Mouse (Mus musculus) heart, adult 11 months (tissue): ENCODE measurements around the gene Prdm13.

Experiments
- DNase-seq: peaks from one replicate; pipeline ENCODE4 v3.0.0; 2022

The Prdm13 gene

DNA sequence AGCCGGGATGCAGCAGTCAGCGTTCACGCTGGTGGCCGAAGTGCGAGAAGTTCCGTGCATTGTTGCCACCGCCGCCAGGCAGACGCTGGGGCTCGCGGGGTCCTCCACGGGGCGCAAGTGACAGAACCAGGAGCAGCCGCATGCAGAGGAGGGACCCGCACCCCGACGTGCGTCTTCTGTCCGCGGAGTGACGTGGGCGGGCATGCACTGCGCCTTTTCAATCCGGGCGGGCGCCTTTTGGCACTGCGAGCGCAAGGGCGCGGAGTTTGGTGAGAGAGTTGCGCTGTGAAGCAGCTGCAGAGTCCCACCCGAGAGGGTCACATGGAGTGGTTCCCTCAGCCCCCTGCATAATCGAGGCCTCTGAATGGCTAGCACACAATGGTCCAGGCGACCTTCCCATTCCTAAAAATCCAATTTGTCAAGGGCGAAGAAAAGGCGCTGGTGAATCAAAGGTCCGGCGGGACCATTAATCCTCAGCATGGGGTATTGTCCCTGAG, at the start of gene Prdm13:
Gene Prdm13 (minus strand): TSS at position 369 of the 497 bp plus-strand sequence.
- no peak for DNase-seq

DNA sequence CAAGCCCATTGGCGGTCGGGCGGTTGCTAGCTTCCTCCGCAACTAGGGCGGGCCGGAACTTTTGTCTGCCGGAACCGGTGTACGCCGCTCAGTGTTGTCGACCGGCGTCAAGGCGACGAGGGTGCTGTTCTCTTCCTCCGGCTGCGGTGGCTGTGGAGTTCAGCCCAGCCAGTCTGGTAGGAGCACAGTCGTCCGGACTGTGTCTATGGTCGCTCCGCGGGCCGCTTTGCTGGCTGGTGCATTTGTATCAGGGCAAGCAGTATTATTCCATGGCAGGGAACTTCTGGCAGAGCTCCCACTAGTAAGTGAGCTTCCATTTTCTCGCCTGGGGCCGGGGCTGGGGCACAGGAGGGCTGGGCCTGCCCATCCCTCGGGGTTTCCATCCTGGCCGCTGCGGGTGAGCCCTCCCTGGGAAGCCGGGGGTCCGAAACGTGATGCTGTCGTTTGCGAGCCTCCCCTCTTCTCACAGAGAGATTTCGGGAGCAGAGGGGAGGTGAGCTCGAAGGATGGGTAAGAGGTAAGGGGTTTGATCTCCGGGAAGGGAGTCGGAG, 41.9 kb upstream of the Prdm13 start, which contains the start of gene Ccnc:
Gene Ccnc (plus strand): TSS at position 87 of the 551 bp plus-strand sequence.
- DNase-seq: peak; percentile 99

DNA sequence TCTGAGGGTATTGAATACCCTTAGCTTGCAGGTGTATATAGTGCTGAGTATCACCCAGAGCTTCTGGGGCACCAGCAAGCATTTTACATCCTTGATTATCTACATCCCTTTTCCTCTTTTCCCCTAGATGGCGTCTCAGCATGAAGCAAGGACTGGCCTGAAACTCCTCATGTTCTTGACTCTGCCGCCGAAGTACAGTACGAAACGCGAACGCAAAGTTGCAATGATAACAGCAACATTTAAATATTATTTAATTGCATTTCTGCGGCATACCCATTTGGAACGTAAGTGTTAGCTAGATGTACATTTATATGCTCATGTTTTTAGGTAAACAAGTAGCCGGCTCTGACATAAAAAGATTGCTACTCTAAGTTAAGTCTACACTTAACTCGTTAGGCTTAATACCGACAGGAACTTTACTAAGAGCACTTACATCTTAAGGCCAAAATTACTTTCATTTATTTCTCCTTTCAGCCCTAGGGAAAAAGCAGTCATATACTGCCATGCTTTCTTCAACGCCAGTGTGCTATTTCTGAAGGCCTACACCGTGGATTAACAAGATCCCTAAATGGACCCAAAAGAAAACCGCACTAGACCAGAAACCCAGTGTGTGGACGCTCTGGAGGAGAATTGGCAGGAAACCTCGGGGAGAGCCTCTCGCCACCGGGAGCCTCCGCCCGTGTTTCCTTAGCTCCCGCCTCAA, 41.3 kb upstream of the Prdm13 start:
- DNase-seq: peak; percentile 91

DNA sequence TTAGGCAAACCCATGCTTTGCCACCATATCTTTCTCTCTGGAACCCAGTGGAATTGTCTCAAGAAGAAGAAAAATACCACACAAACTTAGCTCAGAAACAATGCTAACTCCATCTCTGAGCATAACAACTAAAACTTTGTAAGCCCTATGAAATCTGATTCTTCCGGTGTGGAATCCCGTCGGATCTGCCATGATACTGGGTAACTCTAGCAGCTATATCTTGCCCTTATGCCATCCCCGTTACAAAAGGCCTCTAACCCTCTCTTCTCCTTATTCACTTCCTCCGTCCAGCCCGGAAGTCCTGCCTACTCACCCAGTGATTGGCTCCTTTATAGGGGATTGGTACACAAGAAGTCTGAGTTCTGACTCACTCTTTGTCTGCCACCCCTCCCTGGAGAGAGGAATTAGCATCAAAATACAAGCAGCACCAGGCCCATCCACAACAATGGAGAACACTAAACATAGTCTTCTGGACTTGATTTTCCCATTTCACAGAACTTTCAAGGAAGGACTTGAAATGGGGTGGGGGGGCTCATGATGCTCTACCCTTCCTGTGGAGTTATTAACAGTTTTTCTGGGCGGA, 37.1 kb upstream of the Prdm13 start:
- DNase-seq: no peak

DNA sequence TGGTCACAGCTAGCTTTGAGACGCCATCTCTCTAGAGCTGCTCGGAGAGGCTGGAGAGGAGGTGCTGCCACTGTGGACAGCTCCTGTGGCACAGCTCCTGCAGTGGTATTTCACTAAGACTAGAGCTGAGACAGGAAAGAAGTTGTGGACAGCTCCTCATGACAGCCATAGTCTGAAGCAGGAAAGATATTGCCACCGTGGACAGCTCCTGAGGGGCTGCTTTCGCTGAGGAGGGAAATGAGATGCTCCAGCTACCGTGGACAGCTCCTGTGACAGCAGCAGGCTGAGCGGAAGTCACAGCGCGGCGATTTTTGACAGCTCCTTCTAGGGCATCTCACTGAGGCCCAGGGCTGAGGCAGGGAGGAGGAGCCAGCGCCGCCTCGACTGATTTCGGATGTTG, 26.4 kb upstream of the Prdm13 start:
- DNase-seq: peak; percentile 95

DNA sequence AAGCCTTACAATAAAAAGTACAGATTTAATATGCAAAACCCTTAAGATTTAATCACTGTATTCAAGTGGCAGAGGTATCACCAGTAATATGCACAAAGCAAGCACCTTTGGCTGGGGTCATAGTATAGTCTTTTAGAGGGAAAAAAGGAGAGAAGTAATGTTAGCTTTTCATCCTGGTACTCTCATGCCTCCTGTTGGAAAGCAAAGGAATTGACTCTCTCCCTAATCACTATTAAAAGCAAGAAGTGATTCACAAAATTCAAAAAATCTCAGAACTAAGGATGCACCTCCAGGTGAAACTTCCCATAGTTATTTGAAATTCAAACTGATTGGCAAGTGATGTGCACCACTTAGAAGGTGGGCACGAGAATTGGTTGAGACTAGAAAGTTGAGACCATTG, 19.3 kb upstream of the Prdm13 start:
- no peak for DNase-seq

DNA sequence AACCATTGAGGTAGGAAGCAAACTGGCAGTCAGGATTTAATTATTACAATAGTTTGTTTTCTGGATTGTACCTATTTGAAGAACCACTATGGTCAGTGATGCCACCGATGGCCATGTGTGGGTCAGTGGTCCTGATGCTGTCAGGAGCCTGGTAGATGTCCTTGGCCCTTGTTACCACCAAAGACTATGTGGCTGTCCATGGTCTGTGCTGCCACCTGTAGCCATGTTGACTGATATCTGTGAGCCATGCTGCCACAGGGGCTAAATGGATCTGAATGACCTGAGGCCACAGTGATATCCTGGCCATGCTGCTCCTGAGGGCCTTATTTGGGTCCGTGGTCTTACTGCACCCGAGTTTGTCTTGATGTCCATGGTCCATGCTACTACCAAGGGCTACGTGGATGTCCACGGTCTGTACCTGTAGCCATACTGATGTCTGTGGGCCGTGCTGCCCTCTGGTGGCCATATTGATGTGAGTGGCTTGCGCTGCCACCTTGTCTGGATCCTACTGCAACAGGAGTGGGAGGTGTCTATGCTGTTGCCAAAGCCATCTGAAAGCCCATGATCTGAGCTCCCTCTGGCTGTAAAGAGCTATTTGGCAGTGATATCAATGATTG, 10.0 kb upstream of the Prdm13 start:
- DNase-seq: peak; percentile 89

DNA sequence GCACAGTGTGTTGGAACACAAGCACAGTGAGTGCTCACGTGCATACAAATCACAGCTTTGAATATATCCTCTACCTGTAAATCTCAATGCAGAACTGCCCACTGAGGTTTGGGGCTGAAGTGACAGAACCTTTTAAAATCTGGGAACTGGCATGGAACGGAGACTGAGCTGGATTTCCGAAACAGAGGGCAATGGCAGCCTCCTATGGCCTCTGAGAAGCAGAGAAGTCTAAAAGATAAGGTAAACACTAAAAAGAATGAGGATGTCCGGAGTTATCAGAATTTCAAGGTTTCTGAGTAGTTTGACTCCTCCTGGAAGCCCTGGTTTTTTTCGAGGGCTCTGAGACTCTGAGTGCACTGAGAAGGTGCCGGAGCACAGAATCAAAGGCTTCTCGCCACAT, 4.5 kb upstream of the Prdm13 start:
- DNase-seq: no peak

DNA sequence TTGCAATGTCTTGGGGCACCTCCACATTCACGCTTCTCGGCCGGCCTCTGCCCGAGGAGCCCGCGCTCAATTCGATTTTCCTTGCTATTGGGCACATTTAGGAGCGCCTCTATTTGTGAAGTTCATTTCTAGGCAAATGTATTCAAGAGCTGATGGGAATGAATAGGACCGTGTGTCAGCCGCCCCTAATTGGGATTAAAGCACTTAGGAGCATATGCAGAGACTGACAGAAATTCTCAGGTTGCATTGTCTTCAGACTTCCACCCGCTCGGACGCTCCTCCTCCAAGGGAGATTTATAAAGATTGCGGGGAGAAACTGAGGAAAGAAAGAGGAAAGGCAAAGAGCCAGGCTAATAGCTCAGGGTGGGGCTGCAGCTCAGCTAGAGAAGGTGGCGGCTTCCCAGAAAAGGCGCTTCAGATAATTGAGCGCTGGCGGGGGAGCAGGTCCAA, 3.8 kb upstream of the Prdm13 start:
- DNase-seq: peak; percentile 87

DNA sequence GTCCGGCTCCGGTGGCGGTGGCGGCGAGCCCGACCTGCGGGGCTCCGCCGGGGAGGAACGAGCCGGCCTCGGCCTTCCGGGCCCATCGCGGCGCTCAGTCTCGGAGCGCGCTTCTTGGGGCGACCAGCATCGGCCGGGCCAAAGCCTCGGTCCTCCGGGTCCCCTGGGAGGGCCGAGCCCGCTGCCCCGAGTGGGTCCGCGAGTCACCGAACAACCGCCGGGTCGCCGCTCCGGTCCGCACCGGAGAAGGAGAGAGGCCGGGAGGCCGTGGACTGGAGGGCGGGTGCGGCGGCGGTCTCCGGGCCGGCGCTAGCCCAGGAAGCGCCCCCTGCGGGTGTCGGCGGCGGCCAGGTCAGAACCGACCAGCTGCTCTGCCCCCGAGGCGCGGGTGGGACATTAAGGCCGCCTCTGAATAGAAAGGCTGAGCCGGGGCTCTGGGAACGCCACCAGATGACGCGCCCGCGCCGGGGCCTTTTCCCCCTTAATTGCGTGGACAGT, 3.0 kb upstream of the Prdm13 start:
- peak; percentile 88 for DNase-seq

DNA sequence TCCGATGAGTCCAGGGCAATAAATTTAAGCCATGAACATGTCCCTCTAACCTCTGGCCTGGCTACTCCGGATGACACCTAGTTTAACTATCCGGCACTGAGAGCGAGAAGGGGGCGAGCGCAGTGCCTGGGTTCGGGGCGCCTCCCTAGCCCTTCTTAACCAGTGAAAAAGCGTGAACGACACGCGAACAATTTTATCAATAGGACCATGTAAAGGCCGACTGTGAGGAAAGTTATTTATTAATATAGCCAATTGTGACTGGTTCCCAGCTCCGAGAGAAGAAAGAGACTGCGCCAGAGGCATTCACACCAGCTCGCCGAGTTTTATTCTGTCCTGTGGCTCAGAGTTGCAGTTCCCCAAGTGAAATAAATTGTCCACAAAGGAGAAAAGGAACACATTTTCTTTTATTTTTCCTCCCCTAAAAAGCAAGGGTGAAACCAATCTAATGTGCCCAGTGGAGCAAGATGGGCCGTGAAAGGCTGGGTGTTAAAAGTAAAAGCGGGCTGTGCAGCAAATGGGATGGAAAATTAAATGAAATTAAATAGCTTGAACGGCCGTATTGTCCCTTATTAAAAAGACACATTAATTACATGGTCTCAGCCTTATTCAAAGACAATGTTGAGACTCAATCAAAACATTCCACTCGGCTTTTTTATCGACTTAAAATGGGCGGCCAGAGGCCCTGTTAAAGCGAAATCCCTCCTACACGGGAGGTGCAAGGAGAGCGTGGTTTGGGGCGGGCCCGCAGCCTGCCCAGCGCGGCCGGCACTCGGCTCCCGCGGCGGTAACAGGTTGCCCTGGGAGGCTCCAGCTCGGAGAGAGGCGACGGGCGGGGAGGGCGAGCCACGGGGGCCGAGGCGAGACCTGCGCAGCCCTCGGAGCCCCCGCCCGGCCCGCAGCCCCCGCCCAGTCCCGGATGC, 2.3 kb upstream of the Prdm13 start:
- DNase-seq: peak; percentile 74

DNA sequence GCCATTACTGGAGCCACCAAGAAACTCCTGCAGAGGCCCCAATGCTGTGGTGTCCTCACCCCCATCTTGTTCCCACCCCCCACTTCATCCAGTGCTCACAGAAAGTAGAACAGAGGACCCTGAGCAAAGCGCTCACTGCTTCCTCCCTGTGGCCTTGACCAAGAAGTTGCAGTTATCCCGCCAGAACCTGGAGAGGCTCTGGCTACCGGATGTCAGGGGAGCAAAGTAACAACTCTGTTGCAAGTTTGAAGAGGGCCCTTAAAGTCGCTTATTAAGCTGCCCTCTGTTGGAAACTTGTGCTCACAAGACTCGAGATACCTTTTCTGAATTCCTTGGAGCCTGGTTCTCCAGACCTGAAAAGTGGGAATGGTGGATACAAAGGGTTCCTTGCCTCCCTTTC, 1.2 kb upstream of the Prdm13 start:
- DNase-seq: no peak

DNA sequence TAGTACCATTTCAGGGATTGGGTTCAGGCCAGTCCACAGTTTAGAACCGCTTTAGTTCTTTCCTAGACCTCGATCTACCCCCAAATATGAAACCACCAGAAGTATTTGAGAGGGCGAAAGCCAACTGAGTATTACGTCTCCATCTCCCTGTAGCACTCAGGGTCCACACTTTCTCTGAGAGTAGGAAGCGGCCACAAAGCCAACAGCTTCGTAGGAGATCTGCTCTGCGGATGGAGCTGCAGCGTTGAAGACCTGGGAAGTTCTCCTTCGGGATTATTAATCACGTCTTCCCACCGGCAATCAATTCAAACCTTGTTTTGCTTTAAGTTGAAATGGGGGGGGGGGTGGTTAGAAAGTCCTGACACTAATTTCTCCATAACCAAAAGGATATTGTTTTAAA, 653 bp upstream of the Prdm13 start:
- no peak for DNase-seq

DNA sequence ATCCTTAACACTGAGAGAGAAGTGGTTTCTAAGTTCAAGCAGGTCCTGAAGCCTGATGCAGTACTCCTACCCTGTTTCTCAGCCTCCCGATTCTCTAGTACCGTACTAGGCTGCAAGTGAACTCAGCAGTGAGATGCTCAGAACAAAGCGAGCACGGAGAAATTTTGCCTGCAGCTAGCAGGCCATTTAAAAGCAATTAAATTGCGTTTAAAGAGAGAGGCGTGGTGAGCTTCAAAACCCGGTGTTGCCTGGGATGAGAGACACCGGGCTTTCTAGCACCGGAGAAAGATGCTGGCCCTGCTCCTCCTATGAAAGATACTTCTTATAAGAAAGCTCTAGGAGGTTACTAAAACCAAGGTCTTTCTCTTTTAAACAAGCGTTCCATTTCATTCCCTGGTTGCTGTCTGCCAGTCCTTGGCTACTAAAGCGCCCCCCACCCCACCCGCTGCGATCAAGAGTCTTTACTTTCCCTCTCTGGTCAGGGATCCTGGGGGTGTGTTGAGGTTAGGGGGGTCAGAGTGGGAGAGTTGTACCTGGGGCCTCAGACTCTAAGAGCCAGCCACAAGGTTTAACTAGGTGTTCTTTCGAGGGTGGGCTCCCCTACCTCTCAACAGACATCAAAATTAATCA, 1.3 kb downstream of the Prdm13 start:
- DNase-seq: no peak

DNA sequence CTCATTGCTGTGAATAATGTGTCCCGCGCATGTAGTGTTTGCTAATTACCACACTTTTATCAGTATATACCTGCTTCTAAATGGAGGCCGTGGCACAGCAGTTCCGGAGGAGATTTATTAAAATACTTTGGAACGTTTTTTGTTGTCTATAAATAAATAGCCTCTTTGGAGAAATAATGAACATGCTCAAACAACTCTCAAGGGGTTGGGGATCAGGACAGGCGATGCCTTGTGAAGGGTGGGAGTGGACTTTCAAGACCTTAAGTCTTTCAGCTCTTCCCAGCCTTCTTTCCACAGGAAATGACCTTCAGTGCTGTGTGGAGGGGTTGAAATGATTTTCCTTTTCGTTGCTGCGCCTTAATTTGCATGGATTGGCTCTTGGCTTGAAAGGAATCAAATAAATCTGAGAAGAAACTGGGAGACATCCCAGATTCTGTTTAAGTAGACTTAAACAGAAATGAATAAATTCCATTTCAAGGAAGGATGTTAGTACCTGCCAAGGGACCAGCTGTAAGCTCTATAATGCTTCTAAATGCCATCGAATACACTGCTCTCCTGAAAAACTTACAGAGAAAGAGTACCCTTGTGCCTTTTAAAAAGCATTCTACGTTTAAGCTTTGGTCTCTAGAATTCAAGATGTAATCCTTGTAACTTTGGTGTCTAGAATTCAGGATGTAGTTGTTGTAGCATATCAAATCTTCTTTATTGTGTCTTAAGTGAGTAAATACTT, 3.2 kb downstream of the Prdm13 start:
- DNase-seq: no peak

DNA sequence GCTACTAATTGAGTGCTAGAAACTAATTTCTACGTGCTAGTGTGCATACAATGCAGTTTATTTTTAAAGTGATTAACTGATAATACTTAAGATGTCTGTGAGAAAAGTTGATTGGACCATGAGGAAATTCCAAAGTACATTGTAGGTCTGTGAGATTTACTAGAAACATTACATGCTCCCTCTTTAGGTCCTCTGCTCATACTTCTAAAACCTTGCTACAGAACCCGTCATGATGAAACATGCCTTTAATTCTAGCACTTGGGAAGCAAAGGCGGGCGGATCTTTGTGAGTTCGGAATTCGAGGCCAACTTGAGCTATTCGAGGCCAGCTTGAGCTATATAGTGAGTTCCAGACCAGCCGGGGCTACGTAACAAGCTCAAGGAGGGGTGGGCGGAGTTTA, 4.8 kb downstream of the Prdm13 start:
- no peak for DNase-seq

DNA sequence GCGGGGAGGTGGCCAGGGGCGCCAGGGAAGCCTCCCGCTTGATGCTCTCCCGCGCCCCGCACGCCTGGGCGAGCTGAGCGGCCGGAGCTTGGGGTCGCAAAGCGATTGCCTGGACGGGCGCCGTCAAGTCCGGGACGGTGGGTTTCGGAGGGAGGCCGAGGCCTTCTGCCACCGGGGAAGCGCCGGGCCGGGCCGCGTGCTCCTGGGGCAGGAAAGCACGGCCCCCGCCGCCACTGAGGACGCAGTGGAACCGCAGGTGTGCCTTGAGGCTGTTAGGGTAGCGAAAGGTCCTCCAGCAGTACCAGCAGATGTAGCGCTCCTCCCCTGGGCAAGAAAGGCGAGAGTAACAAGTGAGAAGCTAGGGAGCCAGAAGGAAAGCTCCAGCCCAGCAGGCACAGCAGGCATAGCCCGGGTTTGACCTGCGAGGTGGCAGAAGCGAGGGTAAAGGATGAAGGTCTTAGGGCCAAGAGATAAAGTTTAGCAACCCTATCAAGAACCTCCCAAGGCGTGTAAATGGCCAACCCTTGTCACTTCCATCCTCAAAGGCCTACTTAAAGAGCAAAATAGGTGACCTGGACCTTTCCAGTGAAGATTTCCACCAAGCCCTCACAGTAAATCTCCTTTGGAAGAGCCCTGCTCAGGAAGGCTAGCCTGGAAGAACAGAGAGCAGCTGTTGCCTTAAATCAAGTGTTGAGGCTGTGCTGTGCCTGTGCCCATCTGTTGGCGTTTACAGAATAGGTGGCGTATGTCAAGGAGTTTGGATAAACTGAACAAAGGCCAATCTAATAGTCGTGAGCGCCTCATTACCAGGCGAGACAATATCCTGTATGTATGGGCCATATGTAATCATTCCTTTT, 5.9 kb downstream of the Prdm13 start:
- DNase-seq: no peak

DNA sequence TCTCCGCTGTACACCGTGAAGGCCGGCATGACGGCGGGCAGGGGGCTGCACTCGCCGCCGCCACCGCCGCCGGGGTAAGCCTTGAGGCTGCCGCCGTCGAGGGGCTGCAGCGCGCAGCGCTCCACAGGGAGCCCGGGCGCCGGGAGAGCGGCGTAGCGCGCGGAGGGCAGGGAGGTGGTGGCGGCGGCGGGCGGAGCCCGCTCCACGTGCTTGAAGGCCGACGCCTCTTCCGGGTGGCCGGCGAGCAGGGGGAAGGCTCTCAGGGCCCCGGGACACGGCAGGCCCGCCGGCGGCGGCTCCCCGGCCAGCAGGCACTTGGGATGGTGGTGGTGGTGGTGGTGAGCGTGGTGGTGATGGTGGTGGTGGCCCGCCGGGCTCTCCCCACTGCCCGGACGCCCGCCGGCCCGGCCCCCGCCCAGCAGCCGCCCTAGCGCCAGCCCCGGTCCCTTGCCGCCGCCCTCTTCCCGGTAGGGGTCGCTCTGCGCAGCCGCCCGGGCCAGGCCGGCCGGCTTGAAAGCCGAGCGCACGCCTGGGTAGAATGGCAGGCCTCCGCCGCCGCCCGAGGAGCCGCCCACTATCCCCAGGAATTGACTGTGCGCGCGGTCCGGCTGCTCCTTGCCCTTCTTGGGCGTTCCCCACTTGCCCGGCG, 6.7 kb downstream of the Prdm13 start:
- DNase-seq: no peak

DNA sequence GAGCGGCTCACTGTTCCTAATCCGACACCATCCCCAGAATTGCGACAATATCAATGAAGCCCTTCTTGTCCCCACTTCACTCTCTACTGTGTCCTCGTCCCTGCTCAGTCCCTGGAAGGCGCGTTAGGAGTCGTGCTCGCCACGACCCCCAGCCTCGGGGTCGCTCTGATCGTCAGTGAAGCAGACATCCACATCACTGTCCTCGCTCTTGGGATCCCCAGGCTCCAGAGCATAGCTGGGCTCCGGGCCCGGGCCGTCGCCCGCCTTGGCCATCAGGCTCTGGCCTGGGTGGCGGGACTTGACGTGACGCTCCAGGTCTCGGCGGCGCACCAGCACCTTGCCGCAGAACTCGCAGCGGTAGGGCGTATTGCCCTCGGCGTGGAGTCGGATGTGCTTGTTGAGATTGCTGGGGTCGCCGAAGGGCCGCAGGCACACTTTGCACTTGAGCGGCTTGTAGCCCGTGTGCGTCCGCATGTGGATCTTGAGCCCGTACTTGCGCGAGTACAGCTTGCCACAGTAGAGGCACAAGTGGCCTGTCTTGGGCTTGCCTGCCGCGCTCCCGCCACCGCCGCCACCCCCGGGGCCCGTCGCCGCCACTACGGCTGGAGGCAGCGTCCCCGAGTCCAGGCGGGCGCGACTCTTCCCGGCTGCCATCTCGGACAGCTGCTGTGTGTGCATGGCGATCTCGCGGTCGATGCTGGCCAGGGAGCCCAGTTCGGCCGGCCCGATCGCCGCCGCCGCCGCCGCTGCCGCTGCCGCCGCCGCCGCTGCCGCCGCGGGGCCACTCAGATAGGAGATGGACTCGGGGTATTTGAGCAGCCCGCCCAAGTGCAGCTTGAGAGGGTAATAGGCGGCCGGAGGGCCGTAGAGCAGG, 7.4 kb downstream of the Prdm13 start:
- no peak for DNase-seq
